ENCODE assay signal across 13 mouse cellular contexts in the genomic region with DNA sequence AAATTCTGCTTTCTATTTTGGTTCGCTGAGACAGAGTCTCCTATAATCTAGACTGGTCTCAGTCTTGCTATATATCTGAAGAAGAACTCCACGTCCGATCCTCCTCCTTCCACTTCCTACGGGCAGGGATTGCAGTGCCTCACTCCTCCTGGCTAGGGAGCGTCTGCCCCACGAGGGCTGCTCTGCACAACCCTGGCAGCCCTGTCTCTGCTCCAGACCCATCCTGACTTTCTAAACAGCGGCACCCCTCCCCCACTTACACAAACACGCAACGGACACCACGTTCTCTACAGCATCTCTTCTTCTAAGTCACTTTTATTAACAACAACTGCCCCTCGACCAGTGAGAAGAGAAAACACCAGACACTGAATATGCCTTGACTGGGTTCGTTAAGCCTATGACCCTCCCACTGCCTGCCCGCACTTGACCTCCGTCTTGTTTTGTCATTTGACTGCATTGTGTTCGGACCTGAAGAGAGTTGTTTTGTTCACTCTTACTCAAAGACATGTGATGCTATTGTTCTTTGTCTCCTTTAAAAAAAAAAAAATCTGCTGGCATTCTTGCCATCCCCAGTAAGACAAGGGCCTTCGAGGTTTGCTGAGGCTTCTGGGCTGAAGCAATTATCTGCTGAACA.
DNase-seq lines count a peak whose midpoint lies in the region; ATAC-seq lines count a peak whose summit lies in the region.
"Had no signal": no experiment of that assay in that cellular context is flagged by ENCODE, and none has a peak within 500 bp of the region (broad histone marks: within the 10 kb centered on the region; RNA-seq: fewer than 3 reads in every experiment).

No protein-coding gene starts in this region.

- no peak for DNase-seq in heart, postnatal 10 days
- no peak for DNase-seq in liver, embryonic 13.5 days
- no peak for DNase-seq in liver, embryonic 11.5 days (ENCODE audit: low spot score)
- DNase-seq in left cerebral cortex, postnatal 25 days (ENCODE audit: low spot score in 2 of 2): no peak
- no peak for DNase-seq in right cerebral cortex, postnatal 25 days
- DNase-seq: gastrocnemius, postnatal 10 days; thymus, postnatal 4 days had no signal

- intact Hi-C loops in heart, postnatal 10 days (cut with DNase I): loop anchor here (5.0 kb wide), 1 partner anchor 152 kb away; no protein-coding TSS in a partner anchor
- intact Hi-C loops in left cerebral cortex, postnatal 25 days (cut with DNase I): no loop called here

- no peaks in the 10 kb centered on the region for H3K27me3 ChIP-seq in heart, embryonic 13.5 days (replicated peaks)
- H3K27me3 ChIP-seq in liver, embryonic 13.5 days: no peaks in the 10 kb centered on the region
- H3K27me3 ChIP-seq in liver, embryonic 11.5 days (replicated peaks; ENCODE audit: control insufficient read depth, insufficient read depth, low read length): no peaks in the 10 kb centered on the region
- no peaks in the 10 kb centered on the region for H3K27me3 ChIP-seq in intestine, embryonic 15.5 days (replicated peaks)
- H3K27me3 ChIP-seq: CH12.LX; embryonic facial prominence, embryonic 15.5 days had no signal

- H3K4me1 ChIP-seq in heart, embryonic 13.5 days: peaks cover 34% of the 10 kb centered on the region
- H3K4me1 ChIP-seq in liver, embryonic 13.5 days (replicated peaks): peaks cover 12% of the 10 kb centered on the region; the same call in 1 of the 2 replicates
- H3K4me1 ChIP-seq in liver, embryonic 11.5 days (replicated peaks; ENCODE audit: control insufficient read depth, insufficient read depth, low read length): peaks cover 9% of the 10 kb centered on the region; the same call in 1 of the 2 replicates
- H3K4me1 ChIP-seq in brown adipose tissue, adult 24 weeks (ENCODE audit: control insufficient read depth, insufficient read depth, insufficient read length, low read length): peaks cover 10% of the 10 kb centered on the region; the same call in 1 of the 2 replicates
- 0 out of 2 replicates have a peak, but pooled peaks cover 6% of the 10 kb centered on the region for H3K4me1 ChIP-seq in intestine, embryonic 15.5 days (replicated peaks)

- no peaks in the 10 kb centered on the region for H3K36me3 ChIP-seq in heart, embryonic 13.5 days
- no peaks in the 10 kb centered on the region for H3K36me3 ChIP-seq in liver, embryonic 13.5 days
- H3K36me3 ChIP-seq in liver, embryonic 11.5 days (ENCODE audit: control insufficient read depth, insufficient read depth, low read length): no peaks in the 10 kb centered on the region
- no peaks in the 10 kb centered on the region for H3K36me3 ChIP-seq in intestine, embryonic 15.5 days
- H3K36me3 ChIP-seq: embryonic facial prominence, embryonic 15.5 days had no signal

- peak overlapping the region; percentile 29 for H3K4me3 ChIP-seq in heart, embryonic 13.5 days
- H3K4me3 ChIP-seq in liver, embryonic 13.5 days (replicated peaks): no peak overlapping the region
- H3K4me3 ChIP-seq in liver, embryonic 11.5 days (ENCODE audit: low read depth, low read length): no peak overlapping the region
- H3K4me3 ChIP-seq in brown adipose tissue, adult 24 weeks (ENCODE audit: insufficient read depth, low read depth, low read length): peak overlapping the region; percentile 50
- no peak overlapping the region for H3K4me3 ChIP-seq in intestine, embryonic 15.5 days (replicated peaks)
- H3K4me3 ChIP-seq: embryonic facial prominence, embryonic 15.5 days had no signal

- H3K27ac ChIP-seq in heart, embryonic 13.5 days (replicated peaks): peak overlapping the region; percentile 32; the same call in 1 of the 2 replicates
- H3K27ac ChIP-seq in liver, embryonic 13.5 days: no peak overlapping the region
- no peak overlapping the region for H3K27ac ChIP-seq in liver, embryonic 11.5 days (ENCODE audit: low read depth, low read length)
- peak overlapping the region; percentile 69 for H3K27ac ChIP-seq in brown adipose tissue, adult 24 weeks (replicated peaks; ENCODE audit: low read depth, low read length)
- H3K27ac ChIP-seq in intestine, embryonic 15.5 days: no peak overlapping the region
- H3K27ac ChIP-seq: embryonic facial prominence, embryonic 15.5 days; macrophage had no signal

- peak overlapping the region; percentile 67 for H3K9ac ChIP-seq in heart, embryonic 13.5 days
- no peak overlapping the region for H3K9ac ChIP-seq in liver, embryonic 13.5 days
- H3K9ac ChIP-seq in liver, embryonic 11.5 days (ENCODE audit: low read depth, low read length): no peak overlapping the region
- no peak overlapping the region for H3K9ac ChIP-seq in intestine, embryonic 15.5 days
- H3K9ac ChIP-seq: embryonic facial prominence, embryonic 15.5 days had no signal

- ATAC-seq in heart, embryonic 13.5 days (ENCODE audit: extremely low read depth, insufficient number of reproducible peaks, low FRiP score, low TSS enrichment): no peak
- no peak for ATAC-seq in liver, embryonic 13.5 days (ENCODE audit: low read depth)
- no peak for ATAC-seq in liver, embryonic 11.5 days (replicated peaks; ENCODE audit: low FRiP score)
- ATAC-seq in intestine, embryonic 15.5 days: no peak

- no peaks in the 10 kb centered on the region for H3K9me3 ChIP-seq in heart, embryonic 13.5 days
- no peaks in the 10 kb centered on the region for H3K9me3 ChIP-seq in liver, embryonic 13.5 days (replicated peaks)
- no peaks in the 10 kb centered on the region for H3K9me3 ChIP-seq in liver, embryonic 11.5 days (ENCODE audit: control insufficient read depth, low read length)
- H3K9me3 ChIP-seq in intestine, embryonic 15.5 days: no peaks in the 10 kb centered on the region
- H3K9me3 ChIP-seq: embryonic facial prominence, embryonic 15.5 days had no signal

- peak overlapping the region; percentile 61 for H3K4me2 ChIP-seq in heart, embryonic 13.5 days
- 0 out of 2 replicates have a peak overlapping the region, but pooled peaks have one; percentile 1 for H3K4me2 ChIP-seq in liver, embryonic 13.5 days
- no peak overlapping the region for H3K4me2 ChIP-seq in liver, embryonic 11.5 days
- 0 out of 2 replicates have a peak overlapping the region, but pooled peaks have one; percentile 23 for H3K4me2 ChIP-seq in intestine, embryonic 15.5 days (replicated peaks)
- H3K4me2 ChIP-seq: embryonic facial prominence, embryonic 15.5 days had no signal

- 41% methylated on average over 16 of the region's 16 CpGs for WGBS in heart, embryonic 13.5 days
- 71% methylated on average over 16 of the region's 16 CpGs for WGBS in liver, embryonic 13.5 days (ENCODE audit: insufficient replicate concordance)
- WGBS in liver, embryonic 11.5 days: 68% methylated on average over 16 of the region's 16 CpGs
- WGBS in intestine, embryonic 15.5 days: 44% methylated on average over 16 of the region's 16 CpGs

Comparison
In these comparisons a context has a peak if more than half of its experiments do, and no peak if none do; other contexts are left out.
1. H3K27ac ChIP-seq: peak in heart, embryonic 13.5 days (single experiment) and brown adipose tissue, adult 24 weeks (single experiment); none in liver, embryonic 13.5 days (single experiment), liver, embryonic 11.5 days (single experiment) and intestine, embryonic 15.5 days (single experiment).
2. H3K4me3 ChIP-seq: peak in heart, embryonic 13.5 days (single experiment) and brown adipose tissue, adult 24 weeks (single experiment); none in liver, embryonic 13.5 days (single experiment), liver, embryonic 11.5 days (single experiment) and intestine, embryonic 15.5 days (single experiment).